Mouse (Mus musculus): ENCODE measurements around the gene Olfr690. TPM values are rescaled to one million over a fixed set of nuclear protein-coding genes. Genes with fewer than 3 reads are reported as not detected.

The Olfr690 gene
- not detected for total RNA-seq (2023)

DNA sequence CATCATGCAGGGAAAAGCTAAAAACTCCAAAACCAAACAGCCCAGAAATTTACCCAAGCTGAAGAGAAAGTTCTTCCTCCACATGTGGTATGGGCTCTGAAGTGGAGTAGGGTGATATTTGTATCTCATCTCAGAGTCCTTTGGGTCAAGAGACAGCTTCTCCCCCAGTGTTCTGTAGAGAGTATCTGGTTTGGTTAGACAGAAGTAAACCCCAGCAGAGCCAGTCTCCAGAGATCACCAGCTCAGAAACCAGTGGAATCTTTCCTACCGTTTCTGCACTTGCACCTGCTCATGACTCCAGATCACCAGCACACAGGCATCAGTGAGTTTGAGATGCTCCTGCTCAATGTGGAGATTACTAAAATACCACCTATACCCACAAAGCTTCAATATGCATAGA is at the start of gene Olfr690:
Olfr690 (minus strand) TSS at position 101 of the 400 bp plus-strand sequence.

DNA sequence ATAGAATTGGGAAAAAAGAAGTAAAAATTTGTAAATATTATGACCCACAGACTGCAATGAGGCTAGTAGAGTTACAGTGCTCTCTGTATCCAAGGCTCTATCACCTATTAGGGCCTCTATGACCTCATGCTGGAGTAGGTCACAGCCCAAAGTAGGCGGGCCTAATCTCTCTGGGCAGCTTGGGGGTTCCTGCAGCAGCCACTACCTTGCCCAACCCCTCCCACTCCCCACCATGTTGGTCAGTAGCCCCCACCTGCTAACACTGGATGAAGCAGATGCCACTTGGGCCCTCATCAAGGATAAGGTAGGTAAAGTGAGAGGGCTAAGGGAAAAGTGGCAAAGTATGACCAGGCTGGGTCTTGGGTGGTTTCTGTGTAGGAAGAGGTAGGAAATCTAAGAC is 41.0 kb upstream of the Olfr690 start, which contains the start of gene Gm5901:
Gm5901 (plus strand) TSS at position 173 of the 400 bp plus-strand sequence.

DNA sequence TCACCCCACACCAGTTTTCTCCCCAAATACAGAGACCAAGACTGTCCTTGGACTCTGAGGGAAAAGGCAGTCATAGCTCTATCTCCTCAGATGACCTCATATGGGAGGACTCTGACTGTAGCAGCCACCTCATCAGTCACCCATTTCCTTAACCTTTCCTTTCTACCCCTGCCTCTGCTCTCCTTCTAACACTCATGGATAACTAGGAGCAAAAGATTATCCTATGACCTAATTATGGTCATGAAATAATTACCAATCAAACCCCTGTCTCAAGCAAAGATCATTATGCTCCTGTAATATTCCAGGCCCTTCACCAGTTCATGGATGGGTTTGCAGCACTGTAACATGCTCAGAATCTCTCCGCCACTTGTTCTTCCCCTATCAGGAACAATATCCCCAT is 34.0 kb upstream of the Olfr690 start, which contains the start of gene Olfr692:
Olfr692 (plus strand) TSS at position 301 of the 400 bp plus-strand sequence.

DNA sequence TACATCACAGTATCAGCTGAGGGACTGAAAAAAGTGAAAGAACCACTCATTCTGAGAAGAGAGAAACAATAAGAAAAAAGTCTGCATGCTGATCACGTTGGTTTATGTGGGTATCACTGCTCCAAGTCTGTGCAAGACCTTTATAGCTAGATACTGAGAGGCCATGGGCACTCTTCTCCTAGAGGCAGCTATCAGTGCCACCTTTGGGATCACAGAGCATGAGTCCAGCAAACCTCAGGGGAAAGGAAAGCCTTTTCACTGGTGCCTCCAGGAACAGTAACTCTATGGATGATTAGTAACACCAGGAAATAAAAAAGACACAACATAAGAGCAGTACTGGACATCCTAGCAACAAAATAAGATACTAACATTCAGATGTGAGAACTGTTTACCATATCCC is 8.3 kb upstream of the Olfr690 start, which contains the start of gene Olfr691:
Olfr691 (minus strand) TSS at position 101 of the 400 bp plus-strand sequence.

DNA sequence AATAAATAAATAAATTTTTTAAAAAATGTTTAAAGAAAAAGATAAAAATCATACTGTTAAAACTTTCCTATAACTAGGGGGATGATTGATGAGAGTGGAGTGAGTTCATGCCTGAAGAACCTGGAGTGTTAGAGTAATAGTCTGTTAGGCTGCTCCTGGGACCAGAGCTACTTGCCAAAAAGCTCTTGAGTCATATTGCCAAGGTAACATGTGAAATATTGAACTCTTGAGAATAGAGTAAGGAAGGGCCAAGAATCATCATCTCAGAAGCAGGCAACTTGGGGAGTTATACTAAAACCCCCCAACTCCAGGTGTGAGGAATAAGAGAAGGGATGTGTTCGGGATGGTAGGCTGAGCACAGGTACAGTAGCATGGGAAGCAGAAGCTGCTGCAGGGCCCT is 23.0 kb downstream of the Olfr690 start, which contains the start of gene Olfr689:
Olfr689 (plus strand) TSS at position 301 of the 400 bp plus-strand sequence.

DNA sequence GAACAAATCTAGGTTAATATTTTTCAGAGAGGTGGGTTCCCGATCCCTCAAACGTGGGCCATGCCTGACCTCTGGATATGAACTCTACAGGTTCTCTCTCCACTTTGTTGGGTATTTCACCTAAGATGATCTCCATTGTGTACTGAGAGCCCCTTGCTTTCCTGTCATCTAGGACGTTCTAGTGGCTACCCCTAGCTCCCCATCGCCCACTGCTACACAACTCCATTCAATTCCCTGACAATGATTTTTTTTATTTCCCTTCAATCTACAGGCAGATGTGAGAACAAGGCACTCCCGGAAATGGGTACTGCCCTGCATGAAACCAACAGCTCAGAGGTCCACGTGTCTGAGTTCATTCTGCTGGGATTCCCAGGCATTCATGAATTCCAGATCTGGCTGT is 46.1 kb downstream of the Olfr690 start, which contains the start of gene Olfr688:
Olfr688 (plus strand) TSS at position 301 of the 400 bp plus-strand sequence.

Other genes starting within 250 kb of the Olfr690 start
- gene Olfr680-ps1, start 241.3 kb downstream of the Olfr690 start, total RNA-seq (2023): not detected
- gene Olfr681, start 217.3 kb downstream of the Olfr690 start, total RNA-seq (2023): not detected
- not detected for gene Olfr683, start 187.1 kb downstream of the Olfr690 start, total RNA-seq (2023)
- not detected for gene Olfr684, start 170.5 kb downstream of the Olfr690 start, total RNA-seq (2023)
- not detected for gene Olfr685, start 148.1 kb downstream of the Olfr690 start, total RNA-seq (2023)
- gene Olfr686, start 126.6 kb downstream of the Olfr690 start, total RNA-seq (2023): not detected
- not detected for gene Olfr688, start 46.0 kb downstream of the Olfr690 start, total RNA-seq (2023)
- not detected for gene Olfr689, start 22.9 kb downstream of the Olfr690 start, total RNA-seq (2023)
- gene Olfr691, start 8.2 kb upstream of the Olfr690 start, total RNA-seq (2023): not detected
- gene Olfr692, start 34.1 kb upstream of the Olfr690 start, total RNA-seq (2023): not detected
- gene Gm5901, start 40.9 kb upstream of the Olfr690 start, total RNA-seq (2023): not detected
- gene Fam160a2, start 66.0 kb upstream of the Olfr690 start, total RNA-seq (2023): 31.0 TPM
- not detected for gene Cnga4, start 70.5 kb upstream of the Olfr690 start, total RNA-seq (2023)
- not detected for gene Cckbr, start 91.6 kb upstream of the Olfr690 start, total RNA-seq (2023)
- gene Cavin3, start 148.2 kb upstream of the Olfr690 start, total RNA-seq (2023): not detected
- 16.9 TPM for gene Smpd1, start 220.3 kb upstream of the Olfr690 start, total RNA-seq (2023)
- gene Apbb1, start 247.5 kb upstream of the Olfr690 start, total RNA-seq (2023): 2.1 TPM